Mouse (Mus musculus) heart, postnatal 36 days (tissue): ENCODE data around the gene Tnrc6a. TPM values are rescaled to one million over a fixed set of nuclear protein-coding genes. Genes with fewer than 3 reads are reported as not detected.

Experiments
- DNase-seq, 2 experiments: peaks; one replicate each; pipeline ENCODE4 v3.0.0; 2021 to 2022
- intact Hi-C: fragments of 180-260 bp; cut with DNase I; formaldehyde crosslinking; loops from one replicate; pipeline ENCODE4 v1.15.1; 2025
- total RNA-seq, 2 experiments: library from RNA; stranded (reverse); gene quantifications; 2 replicates each; pipeline ENCODE4 v1.2.3; 2021

The Tnrc6a gene
- total RNA-seq, 2 experiments from 2014 or later: 32.6 to 36.9 TPM

DNA sequence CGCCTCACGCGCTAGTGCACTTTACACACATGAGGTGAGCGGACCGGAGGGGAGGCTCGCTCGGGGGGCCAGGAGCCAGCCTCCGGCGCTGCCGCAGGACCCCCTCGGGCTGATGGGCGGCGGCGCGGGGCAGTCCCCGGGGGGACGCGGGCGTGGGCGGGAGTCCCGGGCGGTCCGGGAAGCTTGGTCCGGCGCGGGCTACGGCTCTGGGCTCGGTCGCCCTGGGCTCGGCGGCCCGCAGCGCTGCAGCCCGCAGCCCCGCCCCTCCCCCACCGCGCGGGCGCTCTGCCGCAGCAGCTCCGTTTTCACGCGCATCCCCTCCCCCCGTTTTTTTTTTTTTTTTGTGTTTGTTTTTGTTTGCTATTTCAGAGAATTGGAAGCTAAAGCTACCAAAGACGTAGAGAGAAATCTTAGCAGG is 623 bp downstream of the Tnrc6a start:
- DNase-seq: no peak
- intact Hi-C loops: no loop called here

DNA sequence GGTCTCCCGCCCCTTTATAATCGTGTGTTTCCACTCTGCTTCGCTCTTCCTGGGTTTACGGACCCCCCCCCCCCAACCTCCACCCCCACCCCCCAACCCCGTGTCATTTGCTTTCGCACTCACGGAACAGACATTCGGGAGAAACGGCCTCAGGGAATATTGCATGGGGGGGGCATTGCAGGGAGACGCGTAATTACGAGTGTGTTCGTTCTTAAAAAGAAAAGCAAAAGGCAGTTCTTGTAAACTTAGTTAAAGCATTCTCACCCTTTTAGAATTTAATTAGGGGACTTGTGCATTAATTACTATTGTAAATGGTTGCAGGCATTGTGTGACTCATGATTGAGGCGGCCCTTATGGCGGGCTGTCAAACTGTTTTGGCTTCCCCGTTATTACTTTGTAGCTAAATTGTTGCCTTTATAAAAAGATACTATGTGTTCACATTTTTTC is 1.1 kb downstream of the Tnrc6a start:
- intact Hi-C loops: loop anchor here (5.0 kb wide), 2 partner anchors 38 to 152 kb away; no protein-coding TSS in a partner anchor
- peak in 1 of 2 experiments; percentile 37 for DNase-seq

DNA sequence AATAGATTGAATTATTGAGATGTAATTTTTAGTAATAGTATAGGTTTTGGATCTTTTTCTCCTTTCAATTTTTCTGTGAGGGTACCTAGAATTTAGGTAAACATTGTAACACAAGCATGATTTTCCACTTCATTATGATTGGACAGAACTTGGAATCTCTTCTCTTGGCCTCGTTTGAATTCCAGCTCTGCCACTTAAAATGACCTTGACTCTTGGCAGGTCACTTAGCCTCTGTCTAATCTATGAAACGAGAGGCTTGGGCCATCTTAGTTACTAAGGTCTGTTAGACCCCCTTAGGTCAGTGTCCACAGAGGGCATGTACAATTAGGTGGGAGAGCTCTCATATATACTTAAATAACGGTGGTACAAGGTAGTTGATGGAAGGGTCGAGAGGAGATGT is 2.4 kb downstream of the Tnrc6a start:
- DNase-seq: no peak

DNA sequence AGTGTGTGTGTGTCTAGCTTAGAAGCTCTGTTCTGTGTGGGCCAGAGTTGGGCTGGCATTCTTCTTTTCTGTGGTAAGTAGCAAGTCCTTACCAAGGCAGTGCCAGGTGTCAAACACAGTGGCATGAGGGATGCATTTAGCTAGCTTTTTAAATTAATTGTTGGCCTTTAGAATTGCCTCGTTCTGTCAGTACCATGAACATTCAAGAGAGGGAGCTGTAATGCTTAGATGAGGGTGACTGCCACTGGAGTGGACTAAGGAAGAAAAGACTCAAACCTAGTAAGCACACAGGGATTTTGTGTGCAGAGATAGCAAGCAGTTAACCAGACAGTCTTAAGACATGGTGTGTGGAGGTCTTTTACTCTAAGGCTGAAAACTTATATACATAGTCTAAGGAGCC is 3.6 kb downstream of the Tnrc6a start:
- intact Hi-C loops: loop anchor here (5.0 kb wide), 2 partner anchors 35 to 155 kb away; no protein-coding TSS in a partner anchor

More for the DNA sequence above, 2.4 kb downstream of the Tnrc6a start:
- intact Hi-C loops: loop anchor here (5.0 kb wide), 2 partner anchors 36 to 154 kb away; no protein-coding TSS in a partner anchor

DNA sequence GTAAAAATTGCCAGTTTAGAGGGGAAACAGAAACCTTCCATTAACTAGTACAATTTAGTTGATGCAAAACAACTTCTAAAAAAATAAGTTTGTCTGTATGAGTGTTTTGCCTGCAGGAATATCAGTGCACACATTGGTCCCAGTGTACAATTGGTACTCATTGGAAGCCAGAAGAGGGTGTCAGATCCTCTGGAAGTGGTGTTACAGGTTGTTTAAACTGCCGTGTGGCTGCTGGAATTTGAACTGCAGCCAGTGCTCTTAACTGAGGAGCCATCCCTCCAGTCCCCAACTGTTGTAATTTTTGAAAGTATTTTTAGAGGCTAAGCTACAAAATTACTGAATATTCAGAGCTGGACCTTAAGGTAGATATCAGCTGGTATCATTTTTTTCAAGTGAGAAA is 4.3 kb downstream of the Tnrc6a start:
- no peak for DNase-seq
- intact Hi-C loops: loop anchor here (5.0 kb wide), 2 partner anchors 34 to 156 kb away; no protein-coding TSS in a partner anchor

More for the DNA sequence above, 3.6 kb downstream of the Tnrc6a start:
- DNase-seq: no peak

DNA sequence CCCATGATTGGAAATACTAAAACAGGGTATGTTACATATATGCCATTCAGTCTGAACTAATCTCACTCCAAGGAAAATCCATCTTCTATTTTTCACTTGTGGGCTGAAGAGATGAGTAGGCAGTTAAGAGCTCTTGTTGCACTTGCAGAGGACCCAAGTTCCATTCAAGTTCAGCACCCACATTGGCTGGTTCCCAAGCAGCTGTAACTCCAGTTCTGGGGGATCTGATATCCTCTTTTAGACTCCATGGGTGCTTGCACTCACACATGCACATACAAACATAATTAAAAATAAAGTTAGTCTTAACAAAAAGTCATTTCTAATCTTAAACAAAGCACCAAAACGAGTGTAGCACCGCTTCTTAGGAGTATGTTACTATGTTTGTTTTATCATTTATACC is 5.4 kb downstream of the Tnrc6a start:
- no peak for DNase-seq
- intact Hi-C loops: loop anchor here (5.0 kb wide), 2 partner anchors 33 to 157 kb away; no protein-coding TSS in a partner anchor

DNA sequence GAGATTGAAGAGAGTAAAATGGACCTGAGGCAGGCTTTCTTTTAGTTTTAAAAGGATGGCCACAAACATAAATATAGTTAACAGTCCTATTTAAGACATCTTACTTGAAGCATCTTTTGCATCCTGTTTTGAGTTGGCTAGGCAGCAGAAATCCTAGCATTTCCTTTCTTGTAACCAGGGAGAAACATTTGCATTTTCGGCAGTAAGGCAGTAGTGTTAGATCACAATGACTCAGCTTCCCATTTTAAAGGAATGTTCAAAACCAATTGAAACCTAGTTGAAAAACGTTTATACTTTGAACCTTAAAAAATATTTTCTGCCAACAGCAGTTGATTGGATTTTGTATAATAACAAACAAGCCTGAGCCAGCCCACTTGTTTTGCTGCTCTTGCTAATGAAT is 6.5 kb downstream of the Tnrc6a start:
- no peak for DNase-seq
- intact Hi-C loops: no loop called here

DNA sequence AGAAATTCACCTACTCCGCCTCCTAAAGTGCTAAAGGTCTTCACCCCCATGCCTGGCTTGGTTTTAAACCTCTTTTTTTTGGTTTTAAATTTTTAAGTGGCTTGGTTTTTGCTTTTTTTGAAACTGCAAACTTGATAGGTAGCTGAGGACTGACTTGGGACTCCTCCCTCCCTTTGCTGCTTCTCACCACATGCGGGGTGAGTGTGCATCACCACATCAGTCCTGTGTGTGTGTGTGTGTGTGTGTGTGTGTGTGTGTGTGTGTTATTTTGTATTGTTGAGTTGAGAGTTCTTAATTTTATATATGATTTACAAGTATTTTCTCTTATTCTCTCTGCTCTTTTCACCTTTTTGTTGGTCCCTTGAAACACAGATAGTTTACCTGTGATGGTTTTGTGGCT is 8.7 kb downstream of the Tnrc6a start:
- no peak for DNase-seq
- intact Hi-C loops: no loop called here

DNA sequence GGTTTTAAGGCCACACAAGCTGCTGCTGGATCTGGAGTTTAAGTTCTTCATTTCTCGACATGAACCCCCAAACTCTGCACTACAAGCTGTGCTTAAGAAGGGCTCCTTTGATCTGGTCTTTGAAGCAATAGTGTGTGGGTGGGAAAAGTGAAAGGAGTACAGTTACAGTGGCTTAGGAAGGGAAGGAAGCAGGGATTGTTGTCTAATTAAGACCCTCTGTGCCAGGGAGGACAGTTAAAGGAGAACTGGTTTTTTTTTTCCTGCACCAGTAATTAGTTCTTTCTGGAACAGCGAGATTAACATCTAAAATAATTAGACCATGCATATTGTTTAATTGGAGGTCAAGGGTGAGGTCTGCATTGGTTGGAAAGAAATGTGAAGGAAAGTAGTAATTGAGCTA is 11.2 kb downstream of the Tnrc6a start:
- intact Hi-C loops: no loop called here
- DNase-seq: no peak

DNA sequence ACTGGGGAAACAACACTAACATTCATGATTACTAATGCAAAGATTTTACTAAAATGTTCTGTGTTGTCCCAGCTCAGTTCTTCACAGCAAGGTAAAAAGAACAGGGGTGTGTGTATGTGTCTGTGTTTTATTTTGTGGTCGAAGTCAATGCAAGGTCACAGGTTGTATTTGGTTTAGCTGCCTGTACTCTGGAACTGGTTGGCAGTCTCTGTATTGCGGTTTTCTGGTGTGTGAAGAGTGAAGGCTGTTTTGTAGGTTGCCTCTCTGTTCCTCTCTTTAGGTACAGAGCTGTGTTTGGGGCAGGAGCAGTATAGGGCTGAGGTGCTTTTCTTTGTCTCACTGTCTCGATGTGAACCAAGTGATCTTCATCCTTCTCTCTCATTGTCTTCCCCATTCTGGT is 12.0 kb downstream of the Tnrc6a start:
- DNase-seq: no peak
- intact Hi-C loops: no loop called here

DNA sequence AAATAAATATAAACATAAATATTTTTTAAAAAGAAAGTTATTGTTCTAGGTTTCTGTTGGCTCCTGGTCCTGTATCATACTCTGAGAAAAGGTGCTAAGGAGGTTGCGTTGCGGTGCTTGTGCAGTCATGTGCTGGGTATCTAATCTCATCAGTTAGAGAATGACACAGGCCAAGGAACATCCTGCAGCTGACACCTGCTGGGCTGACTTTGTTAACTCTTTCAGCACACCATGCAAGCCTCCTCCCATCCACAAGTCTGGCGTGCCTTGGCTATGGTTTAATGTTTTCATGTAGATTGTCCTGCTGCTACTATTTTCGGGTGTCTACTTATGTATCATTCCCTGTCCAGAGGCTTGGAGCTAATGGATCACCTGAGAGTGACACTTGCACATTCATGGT is 14.3 kb downstream of the Tnrc6a start:
- no peak for DNase-seq
- intact Hi-C loops: no loop called here

DNA sequence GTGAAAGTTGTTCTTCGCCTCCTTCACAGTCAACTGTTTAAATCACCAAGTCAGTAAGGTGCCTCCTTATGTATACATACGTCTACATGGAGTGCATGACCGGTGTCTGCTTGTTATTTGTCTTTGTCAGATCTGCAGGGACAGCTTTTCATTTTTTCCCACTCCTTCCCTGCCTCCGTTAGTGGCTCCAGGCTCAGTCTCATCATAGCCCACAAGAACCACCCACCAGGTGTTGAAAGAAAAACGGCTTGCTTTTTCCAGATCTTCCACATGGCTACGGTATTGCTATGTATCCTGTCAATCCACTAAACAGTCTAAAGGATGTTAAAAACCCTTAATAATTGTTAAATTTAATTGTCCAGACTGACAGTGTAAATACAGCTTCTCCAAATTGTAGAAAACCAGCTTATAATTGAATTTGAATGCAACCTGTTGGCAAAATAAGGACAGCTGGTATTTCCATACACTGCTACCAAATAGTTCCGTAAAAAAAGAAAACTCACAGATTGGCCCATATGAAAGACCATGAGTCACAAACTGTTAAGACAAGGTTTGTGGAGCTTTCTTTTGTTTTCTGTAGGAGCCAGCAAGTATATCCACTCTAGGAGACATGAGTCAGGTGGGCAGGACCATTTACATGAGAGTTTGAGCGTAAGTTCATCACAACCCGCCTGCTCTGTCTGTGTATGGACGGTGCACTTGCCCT is 22.6 kb downstream of the Tnrc6a start:
- intact Hi-C loops: no loop called here
- DNase-seq: no peak

DNA sequence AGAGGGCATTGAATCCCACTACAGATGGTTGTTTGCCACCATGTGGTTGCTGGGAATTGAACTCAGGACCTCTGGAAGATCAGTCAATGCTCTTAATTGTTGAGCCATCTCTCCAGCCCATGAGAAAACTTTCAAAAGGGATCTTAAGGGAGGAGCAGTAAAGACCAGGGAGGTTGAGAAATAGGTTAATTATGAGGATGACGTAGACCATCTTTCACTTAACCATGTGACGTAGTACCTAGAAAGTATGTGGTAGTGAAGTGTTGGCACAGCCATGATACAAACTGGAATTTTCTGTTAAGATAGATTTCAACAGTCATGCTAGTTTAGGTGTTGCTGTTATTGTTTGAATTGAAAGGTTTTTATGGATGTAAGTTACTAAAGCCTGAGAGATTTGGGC is 24.1 kb downstream of the Tnrc6a start:
- intact Hi-C loops: no loop called here
- DNase-seq: no peak

DNA sequence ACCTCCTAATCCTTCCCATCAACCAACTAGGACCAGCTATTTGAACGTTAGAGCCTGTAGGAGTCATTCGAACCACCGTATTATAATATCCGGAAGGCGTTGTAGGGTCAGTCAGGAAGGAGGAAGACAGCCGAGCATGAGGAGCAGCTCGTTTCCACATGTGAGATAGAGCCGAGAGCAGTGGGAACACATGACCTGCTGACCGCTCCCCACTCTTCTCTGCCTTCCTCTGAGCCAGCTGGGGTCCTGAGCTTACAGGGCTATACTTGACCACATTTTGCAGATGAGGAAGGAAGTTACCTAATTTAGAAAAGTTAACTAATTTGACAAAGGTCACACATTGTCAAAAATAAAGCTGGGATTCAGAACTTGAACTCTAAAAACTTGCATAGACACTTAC is 25.2 kb downstream of the Tnrc6a start:
- no peak for DNase-seq
- intact Hi-C loops: no loop called here

DNA sequence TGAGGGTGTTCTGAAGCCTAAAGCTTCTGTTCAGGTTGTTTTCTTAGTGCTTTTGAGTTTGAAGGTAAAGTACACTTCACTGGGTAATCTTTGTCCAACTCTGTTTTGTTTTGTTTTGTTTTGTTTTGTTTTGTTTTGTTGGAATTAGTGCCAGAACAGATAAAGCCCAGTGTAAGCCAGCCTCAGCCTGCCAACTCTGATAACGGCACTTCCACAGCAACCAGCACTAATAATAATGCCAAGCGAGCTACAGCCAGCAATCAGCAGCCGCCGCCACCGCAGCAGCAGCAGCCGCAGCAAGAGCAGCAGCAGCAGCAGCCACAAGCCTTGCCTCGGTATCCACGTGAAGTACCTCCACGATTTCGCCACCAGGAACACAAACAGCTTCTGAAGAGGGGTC is 38.7 kb downstream of the Tnrc6a start:
- DNase-seq: peak; percentile 28 to 29
- intact Hi-C loops: loop anchor here (5.0 kb wide), 1 partner anchor 35 kb away; no protein-coding TSS in a partner anchor

DNA sequence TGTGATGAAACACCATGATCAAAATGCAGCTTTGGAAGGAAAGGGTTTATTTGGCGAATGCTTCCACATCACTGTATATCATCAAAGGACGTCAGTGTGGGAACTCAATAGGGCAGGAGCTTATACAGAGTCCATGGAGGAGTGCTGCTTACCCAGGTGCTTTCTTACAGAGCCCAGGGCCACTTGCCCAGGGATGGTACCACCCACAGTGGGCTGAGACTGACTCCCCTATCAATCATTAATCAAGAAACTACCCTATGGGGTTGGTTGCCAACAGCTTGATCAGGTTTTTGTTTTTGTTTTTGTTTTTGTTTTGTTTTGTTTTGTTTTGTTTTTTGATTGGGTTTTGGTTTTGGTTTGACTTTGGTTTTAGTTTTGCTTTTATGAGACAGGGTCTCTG is 43.8 kb downstream of the Tnrc6a start:
- no peak for DNase-seq
- intact Hi-C loops: no loop called here

DNA sequence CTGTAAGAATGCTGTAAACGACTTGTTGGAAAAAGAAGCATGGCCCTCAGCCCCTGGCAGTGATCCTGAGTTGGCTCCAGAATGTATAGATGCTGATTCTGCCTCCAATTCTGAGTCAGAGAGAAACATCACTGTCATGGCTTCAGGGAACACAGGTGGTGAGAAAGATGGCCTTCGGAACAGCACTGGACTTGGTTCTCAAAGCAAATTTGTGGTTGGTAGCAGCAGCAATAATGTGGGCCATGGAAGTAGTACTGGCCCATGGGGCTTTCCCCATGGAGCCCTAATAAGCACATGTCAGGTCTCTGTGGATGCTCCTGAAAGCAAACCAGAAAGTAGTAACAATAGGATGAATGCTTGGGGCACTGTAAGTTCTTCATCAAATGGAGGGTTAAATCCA is 45.9 kb downstream of the Tnrc6a start:
- intact Hi-C loops: loop anchor here (10.0 kb wide), 1 partner anchor 155 kb away; no protein-coding TSS in a partner anchor
- no peak for DNase-seq

DNA sequence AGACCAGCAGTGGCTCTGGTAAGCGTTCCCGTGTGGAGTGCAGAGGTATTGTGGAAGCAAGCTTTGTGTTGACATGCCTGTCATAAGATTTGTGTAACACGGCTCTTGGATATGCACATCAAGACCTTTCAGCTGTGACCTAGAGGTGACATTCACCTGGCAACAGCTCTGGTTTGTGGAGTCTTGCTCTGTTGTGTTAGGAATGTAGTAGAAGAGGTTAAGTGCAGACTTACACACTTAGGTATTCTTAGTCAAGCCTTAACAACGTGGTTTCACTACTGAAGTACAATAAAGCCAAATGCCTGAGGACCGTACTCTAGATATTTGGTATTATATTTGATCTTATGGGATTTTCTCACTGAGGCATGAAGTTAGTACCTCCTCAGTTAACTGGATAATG is 48.4 kb downstream of the Tnrc6a start:
- DNase-seq: no peak
- intact Hi-C loops: loop anchor here (10.0 kb wide), 1 partner anchor 157 kb away; no protein-coding TSS in a partner anchor

DNA sequence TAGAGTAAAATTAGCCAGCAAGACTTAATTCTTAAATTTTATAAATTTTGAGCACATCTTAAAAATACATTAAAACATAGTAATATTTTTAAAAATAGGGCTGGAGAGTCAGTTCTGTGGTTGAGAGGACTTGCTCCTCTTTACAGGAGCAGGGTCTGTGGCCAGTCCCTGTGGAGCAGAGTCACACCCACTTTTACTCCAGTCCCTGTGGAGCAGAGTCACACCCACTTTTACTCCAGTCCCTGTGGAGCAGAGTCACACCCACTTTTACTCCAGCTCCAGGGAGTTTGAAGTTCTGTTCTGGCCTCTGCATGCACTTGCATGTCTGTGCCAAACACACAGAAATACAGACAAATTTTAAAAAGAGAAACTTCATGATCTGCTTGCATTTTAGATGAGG is 53.5 kb downstream of the Tnrc6a start:
- intact Hi-C loops: loop anchor here (10.0 kb wide), 1 partner anchor 162 kb away; no protein-coding TSS in a partner anchor

DNA sequence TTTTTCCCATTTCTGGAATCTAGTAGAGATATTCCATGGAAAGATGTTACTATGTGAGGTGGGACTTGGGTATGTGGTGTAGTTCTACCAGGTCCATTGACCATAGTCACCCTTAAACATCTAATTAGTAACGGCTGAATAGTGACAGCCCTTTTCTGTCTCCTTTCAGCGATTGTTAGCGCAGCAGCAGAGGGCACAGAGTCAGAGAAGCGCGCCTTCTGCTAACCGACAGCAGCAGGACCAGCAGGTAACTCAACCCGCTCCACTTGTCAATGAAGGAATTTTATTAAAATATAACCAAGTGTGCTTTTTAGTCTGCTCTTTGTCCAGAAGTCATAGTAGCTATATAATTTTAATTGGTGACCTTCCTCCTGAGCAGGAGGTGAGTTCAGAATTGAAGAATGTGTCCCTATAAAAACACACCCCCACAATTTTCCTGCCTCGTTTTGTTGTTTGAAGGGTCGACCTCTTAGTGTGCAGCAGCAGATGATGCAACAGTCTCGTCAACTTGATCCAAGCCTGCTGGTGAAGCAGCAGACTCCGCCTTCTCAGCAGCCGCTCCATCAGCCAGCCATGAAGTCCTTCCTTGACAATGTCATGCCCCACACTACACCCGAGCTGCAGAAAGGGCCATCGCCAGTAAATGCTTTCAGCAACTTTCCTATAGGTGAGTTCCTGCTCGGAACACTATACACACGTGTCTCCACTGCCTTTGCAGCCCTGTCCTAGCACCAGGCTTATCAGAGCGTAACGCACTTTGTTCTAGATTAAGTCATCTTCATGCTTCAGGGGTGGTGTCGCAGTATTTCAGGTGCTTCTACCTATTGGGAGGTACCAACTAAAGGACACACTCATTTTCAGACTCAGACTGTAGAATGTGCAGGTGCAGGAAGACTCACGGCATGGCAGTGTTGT is 58.4 kb downstream of the Tnrc6a start:
- DNase-seq: no peak
- intact Hi-C loops: loop anchor here (10.0 kb wide), 1 partner anchor 187 kb away; no protein-coding TSS in a partner anchor

More for the DNA sequence above, 53.5 kb downstream of the Tnrc6a start:
- no peak for DNase-seq

DNA sequence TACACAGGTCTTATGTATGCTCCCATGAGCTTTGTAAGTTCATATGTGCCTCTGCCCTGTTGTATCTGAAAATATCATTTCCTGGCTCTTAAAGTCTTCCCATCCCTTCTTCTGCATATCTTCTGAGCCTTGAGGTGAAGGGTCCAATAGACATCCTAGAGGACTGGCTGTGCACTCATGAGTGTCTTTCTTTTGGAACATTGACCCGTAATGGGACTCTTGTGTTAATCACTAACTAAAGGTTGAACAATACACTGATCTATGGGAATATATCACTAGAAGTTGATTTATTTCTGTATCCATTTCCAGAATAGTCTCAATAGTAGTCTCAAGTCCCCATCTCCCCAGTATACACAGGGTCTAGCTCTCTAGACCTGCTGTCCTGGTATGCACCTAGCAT is 61.2 kb downstream of the Tnrc6a start:
- no peak for DNase-seq
- intact Hi-C loops: loop anchor here (10.0 kb wide), 1 partner anchor 190 kb away; no protein-coding TSS in a partner anchor
